Mouse (Mus musculus) mesoderm, embryonic 11.5 days (tissue): ENCODE results near the gene Gm49333.

Experiments used
- DNase-seq: peaks from one replicate; pipeline ENCODE4 v3.0.0-alpha.2; 2012; ENCODE audit warnings: low read depth, low spot score

Gene Gm49333

DNA sequence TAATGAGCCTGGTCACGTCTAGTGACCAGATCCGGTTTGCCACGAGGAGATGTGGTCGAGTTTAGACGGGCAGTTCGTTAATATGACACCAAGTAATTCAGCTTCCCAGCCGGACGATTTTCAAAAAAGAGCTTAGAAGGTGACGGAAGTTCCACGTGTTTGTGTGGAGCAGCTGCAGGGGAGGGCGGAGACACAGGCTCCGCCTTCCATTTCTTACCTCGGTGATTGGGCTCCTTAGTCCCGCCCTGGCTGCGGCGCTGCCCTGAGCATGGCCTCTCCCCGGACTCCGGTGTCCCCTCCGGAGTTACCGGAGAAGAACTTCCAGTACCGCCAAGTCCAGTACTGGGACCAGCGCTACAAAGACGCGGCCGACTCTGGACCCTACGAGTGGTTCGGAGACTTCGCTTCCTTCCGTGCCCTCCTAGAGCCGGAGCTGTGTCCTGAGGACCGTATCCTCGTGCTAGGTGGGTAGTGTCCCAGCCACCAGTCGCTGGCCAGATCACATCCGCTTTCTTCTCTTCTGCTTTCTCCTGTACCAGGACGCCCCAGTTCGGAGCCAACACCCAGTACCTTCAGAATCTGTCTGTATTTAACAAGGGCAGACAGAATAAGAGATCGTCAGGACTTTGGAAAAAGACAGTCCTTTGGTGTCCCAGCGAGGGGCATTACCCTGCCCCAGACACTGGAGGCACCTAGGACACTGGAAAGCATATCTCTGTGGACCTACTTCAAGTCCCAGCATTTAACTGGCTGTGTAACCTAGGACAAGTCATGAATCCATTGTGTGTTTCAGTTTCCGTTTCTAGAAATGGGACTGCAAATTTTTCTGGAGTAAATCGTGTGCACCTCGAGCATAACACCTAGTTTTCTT lies at the start of gene Gm49333, which contains the start of the genes Eef1akmt4 and Alg3:
Gm49333 (plus strand) TSS at position 254 of the 871 bp plus-strand sequence.
Eef1akmt4 (plus strand) TSS at position 237 of the 871 bp plus-strand sequence.
Alg3 (minus strand) TSS at position 379 of the 871 bp plus-strand sequence.
- DNase-seq: peak; percentile 94

DNA sequence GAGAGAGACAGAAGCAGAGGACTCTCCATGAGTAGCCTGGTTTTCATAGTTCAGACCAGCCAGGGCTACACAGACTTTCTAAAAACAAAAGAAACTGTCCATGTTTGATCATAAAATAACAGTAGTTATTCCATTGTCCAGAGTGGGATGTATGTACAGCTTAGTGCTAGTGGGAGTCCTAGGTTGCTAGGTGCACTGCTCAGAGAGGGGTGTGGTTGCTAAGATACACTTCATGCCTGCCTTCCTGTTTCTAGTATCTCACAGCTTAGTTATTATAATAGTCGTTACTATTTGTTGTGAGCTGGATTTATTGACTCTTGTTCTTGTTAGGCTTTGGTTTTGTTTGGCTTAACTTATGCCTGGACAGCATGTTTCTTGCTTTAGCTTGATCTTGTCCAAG lies 46.3 kb upstream of the Gm49333 start:
- DNase-seq: no peak

DNA sequence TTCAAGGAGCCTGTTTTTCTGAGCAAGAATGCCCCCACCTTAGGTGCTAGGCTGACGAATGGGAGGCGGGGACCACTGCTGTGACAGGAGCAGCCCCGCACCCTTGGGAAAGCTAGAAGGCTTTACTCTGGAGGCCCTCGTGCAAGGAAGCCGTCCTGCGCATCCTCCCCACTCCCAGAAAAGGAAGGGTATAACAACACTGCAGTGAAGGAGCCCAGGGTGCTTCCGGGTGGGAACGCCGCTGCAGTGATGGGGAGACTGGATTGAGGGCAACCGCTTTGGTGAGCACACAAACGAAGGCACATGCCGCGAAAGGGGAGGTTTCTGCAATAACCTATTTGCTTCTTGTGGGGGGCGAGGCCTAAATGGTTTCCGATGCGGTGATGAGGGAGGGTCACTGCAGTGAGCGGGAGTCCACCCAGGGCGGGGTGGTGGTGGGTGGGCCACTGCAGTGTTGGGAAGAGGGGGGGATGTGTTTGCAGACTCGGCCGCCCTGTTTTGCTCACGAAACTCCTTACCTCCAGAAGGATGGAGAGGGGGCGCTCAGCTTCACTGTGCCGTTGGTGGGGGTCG lies 22.0 kb upstream of the Gm49333 start, which contains the start of gene Vwa5b2:
Vwa5b2 (plus strand) TSS at position 106 of the 573 bp plus-strand sequence.
- DNase-seq: peak; percentile 17

DNA sequence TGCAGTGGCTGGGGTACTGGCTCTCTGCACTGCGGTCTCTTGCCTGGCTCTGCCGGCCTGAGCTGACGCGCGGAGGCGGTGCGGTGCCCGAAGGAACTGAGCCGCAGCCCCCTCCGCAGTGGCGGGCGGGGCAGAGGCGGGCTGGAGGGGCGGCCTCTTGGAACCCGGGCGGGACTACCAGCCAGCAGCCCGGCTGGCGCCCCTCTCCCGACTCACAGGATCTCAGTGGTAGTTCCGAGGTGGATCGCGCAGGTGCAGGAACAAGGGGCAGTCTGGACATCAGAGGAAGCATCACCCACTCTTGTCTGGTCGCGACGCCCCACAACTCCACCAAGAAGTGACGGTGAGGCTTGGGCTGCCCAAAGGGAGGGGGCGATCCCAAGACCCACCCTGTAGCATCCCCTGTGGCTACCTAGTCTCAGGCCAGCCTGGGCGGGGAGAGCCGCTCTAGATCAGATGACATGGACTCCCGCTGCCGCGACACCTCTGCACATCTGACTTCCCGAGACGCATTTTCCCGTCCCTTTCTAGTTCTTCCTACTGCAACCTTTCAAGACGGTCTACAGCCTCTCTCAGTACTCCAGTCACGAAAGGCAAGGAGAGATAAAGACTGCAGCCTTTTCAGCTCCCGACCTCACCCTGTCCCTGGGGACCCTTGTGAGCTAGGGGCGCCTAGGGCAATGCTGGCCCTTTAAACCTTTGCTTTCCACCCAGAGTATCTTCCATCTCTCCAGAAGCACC lies 21.3 kb upstream of the Gm49333 start:
- DNase-seq: peak; percentile 39

DNA sequence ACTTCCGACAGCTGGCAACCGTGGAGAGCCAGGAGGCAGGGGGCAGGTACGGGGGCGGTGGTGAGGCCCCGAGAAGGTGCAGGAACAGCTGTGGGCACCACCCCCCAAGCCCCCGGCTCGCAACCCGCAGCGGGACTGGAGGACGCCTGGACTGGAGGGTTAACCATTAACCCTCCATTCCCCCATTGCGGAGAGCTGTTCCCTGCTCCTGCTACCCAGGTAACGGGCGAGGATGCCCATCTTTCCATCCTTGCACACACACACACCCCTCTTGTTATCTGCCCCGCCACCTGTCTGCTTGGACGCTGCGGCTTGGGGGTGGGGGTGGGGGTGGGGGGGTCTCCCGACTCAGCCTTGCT lies 20.8 kb upstream of the Gm49333 start:
- DNase-seq: no peak

DNA sequence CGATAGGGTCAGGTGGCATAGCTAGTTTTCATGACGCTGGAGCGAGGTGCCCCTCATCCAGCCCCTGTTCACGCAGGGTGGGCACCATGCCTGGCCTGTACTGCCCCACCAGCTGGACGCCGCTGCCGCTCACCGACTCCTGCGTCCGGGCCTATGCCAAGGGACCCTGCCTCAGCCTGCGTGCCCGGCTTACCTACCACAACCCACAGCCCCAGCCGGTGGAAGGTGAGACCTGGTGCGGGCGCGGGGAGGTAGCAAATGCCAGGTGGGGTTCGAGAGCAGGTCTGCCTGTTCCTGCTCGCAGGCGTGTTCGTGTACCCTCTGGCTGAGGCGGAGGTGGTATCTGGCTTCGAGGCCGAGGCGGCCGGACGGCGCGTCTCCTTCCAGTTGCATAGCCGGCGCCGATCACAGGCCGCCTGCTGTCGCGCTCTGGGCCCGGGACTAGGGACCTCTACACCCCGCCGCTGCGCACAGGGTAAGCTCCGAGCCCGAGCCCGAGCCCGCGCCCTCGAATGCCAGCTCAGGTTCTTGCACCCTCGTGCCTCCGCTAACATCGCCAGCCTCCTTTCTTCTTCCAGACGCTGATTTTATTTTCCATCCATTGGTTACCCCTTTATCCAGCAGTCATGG lies 20.2 kb upstream of the Gm49333 start:
- no peak for DNase-seq

DNA sequence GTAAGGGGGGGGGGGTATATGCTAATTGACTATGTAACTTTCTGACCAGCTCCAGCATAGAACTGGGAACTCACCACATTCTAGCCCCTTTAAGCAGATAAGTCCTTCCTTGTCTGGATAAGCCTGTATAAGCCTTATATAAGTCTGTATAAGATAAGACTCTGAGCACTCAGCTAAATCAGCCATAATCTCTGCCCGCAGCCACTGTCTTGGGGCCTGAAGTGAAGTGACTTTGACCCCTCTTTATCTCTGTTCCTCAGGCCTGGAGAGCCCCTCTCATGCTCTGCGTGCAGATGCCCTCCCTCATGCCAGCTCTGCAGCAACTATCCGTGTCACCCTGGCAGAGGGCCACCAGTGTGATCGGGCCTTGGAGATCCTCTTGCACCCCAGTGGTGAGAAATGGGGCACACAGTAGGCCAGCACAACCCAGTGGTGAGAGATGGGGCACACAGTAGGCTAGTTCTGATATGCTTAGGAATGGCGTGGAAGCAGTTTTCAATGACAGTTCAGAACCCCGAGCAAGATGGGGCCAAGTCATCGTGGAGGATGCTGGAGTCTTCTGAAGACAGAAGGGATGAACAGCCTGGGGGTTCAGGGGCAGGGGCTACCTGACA lies 16.2 kb upstream of the Gm49333 start:
- DNase-seq: no peak

DNA sequence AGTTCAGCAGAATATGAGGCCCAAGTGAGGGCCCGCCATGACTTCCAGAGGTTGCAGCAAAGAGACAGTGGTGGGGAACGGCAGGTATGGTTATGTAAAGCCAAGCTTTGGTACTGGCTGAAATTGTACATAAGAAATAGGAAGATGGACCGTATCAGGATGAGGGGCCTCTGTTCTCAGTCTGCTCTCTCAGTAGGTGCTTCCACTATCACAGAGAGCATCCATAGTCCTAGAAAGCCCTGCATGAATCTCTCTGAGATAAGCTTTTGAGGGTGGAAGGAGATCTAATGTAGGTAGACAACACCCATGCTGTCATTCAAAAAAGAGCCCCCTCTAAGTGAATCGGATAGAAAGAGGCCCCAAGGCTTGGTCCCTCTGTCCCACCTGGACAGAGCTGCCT lies 15.7 kb upstream of the Gm49333 start:
- DNase-seq: no peak

DNA sequence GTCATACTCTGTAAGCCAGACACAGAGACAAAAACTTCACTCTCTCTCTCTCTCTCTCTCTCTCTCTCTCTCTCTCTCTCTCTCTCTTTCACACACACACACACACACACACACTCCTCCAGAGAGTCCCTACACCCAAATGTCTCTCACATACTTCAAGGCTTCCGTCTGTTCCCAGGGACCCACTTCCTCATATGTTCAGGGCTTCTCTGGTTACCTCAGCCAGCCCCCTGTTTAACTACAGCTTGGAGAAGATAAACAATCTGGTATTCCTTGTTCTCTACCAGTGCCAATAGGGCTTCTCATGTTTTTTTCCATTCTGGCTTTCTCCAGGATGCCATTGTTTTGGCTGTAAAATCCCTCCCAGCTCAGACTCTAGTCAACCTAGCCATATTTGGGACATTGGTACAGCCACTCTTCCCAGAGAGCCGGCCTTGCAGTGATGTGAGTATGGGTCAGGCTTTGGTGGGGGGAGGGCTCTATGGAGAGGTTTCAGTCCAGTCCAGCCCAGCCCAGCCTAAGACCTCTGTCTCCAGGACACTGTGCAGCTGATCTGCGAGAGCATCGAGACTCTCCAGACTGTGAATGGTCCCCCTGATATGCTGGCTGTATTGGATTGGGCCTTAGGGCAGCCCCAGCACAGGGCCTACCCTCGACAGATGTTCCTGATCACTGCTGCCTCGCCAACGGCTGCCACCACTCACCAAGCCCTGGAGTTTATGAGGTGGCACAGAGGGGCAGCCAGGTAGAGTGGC lies 14.5 kb upstream of the Gm49333 start:
- no peak for DNase-seq

DNA sequence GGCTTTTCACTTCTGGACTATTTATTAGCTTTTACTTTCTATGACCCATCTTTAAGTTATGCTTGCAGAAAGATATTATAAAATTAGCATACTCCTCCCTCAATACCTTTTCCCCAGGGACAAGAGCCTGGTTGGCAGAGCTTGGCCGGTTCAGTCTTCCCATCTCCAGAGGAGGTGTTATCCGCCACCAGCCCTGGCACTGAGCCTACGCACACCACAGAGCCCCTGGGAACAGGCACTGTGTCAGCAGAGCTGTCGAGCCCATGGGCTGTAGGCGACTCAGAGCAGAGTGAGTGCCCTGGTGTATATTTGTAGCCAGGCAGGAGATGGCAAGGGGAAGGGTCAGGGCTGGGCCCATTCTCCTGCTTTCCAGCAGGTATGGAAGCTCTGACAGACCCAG lies 10.9 kb upstream of the Gm49333 start:
- DNase-seq: no peak

DNA sequence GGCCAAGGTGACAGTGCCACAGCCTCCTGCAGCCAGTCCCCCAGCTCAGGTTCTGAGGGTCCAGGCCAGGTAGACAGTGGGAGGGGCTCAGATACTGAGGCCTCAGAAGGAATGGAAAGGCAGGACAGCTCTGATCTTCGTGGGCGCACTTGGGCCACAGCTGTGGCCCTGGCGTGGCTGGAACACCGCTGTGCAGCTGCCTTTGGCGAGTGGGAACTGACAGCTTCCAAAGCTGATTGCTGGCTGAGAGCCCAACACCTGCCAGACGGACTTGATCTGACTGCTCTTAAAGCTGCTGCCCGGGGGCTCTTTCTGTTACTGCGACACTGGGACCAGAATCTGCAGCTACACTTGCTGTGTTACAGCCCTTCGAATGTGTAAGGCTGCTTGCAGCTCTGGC lies 6.7 kb upstream of the Gm49333 start:
- no peak for DNase-seq

DNA sequence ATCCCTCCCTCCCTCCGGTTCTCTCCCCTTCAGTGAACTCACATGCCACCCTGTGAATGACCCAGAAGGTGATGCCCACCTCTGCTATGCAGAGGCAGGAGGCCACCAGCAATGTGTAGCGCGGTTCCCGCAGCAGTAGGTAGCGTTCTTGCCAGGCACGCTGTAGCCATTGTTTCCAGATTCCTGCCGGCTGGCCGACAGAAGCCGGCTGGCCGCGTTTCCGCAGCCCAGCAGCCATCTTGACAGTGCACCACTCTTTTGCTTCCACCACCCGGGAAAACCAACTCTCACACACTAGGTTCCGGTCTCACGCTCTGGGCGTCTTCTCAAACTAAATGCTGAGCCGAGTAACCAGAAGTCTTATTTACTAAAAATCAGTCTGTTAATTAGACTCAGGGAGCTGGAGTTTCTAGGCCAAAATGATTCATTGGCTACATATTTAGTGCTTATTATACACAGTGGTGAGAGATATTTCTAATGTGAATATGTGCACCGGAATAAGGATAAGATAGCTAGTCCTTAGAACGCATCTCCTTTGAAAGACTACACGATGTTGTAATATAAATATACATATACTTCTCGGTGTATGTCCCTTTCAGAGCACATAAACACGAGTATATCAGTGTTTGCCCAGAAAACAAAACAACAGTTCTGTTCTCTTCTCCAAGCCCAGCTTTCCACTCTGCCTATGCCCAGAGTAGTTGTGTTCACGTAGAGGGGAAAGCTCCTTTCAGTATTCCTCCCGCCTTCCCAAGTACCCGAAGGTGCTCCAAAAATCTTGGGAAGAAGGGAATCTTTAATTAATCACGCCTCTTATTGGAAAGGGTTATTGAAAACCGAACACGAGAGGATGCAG lies 681 bp upstream of the Gm49333 start:
- peak; percentile 90 for DNase-seq

DNA sequence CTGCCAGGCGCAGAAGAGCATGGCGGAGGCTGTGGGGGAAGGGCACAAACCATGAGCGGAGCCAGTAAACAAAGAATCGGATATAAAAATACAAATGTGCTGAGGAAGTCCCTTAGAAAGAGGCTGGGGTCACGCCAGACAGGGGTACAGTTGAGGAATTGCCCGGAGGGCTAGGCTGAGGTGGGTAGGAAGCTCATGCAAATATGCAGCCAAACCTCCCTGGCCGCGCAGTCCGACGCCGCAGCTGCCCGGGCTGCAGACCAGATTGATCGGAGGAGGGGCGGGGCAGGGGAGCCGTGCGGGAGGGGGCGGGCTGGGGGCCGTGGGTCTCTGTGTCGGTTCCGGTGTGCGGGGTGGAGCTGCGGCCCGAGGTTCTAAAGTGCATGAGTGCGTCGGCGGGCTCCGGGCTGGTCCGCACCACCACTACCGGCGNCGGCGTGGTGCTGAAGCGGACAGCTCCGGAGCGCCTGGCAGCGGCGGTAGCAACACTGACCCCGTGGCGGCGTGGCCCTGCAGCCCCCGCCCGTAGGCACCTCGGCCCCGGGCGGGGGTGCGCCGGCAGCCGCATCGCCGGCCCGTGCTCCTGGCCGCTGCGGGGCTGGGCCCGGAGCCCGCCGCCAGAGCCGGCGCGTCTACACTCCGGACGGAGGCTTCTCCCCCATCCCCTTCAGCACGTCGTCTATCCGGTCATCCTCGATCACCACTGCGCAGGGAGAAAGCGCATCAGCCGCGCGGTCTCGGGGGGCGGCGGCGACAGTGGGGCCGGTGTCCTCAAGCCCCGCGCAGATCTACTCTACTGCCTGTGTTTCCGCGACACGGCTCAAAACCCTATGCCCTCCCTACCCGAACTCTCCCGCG lies 8.4 kb downstream of the Gm49333 start:
- peak; percentile 52 for DNase-seq

DNA sequence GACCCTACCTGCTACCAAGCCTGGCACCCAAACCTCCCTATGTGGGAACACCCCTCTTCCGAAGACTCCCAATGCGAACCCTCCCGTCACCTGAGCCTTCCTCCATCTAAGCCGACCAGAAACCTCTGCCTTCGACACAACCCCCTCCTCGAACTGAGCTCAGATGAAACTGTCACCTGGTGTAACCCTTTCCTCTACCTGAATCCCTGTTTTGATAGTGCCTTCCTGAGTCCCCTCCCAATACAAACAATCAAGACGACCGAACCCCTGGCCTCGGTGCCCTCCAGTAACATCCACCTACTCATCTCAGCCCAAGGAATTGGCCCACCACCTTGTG lies 9.0 kb downstream of the Gm49333 start:
- no peak for DNase-seq

DNA sequence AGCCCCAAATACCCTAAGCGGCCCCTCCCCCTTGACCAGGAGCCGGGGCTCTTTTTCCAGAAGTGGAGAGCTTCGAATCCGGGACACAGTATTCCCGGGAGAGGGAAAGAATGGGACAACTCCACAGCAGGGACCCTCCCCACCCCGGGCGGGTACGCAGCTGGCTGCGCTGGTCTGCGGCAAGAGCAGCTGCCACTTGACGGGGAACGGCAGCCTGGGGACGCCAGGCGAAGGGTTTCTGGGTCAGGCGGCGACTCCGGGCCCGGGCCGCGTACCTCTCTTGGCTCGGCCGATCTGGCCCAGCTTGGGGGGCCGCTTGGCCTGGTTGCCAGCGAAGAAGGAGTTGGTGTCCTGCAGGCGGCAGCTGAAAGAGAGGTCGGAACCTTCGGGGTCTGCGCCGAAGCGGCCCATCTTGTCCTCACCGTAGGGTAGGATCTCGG lies 9.4 kb downstream of the Gm49333 start:
- DNase-seq: peak; percentile 24

DNA sequence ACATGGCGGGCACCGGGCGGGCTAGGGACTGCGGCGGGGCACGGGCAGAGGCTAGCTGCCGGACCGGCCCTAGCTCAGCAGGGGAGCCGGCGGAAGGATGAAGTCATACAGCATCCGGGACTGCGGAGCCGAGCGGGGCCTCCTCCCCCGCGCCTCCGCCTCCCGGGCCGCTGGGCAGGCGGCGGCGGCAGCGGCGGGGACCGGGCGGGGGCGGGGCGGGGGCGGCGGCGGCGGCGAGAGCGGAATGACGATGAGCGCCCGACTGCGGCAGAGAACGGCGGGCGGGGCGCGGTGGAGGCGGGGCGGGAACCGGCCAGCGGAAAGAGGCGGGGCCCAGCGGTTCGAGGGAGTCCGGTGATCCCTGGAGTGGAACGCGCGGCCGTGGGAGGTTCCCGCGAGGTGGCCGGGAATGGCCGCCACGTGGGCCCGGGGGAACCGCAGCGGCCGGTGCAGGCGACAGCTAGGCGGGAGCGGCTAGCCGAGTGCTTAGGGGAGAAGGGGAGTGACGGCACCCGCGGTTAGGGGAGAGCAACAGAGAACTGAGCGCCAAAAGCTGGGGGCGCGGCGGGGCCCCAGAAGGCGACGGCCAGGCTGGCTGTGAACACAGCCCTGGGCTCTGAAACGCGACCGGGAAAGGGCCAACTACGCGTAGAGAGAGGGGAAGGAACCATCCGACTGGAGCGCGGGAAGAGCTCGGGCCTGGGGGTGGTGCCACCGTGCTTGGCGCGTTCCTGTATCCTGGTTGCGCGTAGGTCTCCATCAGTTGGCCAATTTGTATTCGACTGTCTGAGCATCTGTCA lies 10.0 kb downstream of the Gm49333 start, which contains the start of gene Camk2n2:
Camk2n2 (minus strand) TSS at position 97 of the 800 bp plus-strand sequence.
- DNase-seq: peak; percentile 45

DNA sequence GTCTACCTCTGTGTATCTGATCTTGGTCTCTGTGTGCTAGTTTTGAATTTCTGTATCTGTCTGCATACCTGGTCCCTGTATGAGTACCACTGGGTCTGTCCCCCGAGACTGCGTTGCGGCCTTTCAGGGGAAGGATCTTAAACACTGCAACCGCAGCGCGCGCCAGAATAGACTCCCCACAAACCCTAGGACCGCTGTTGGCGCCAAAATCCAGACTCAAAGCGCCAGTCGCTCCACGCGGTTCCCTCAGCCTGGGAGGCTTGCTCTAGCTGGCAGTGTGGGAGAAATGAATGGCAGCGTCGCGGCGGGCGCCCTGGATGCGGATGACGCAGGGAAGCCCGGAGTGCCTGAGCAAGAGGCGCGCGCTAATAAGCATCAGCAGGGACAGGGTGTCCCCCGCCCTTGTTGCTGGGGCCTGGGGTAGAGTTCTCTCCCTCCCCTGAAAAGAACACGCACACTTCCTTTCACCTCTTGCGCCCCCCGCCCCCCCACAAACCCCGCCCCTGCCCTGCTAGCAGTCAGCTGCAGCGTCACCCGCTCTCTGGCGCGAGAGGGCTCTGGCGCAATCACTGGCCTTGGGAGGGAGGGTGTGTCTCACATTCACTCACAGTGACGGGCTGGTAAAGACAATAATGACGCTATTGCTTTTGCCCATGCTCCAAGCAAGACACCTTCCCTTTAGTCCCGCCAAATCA lies 10.7 kb downstream of the Gm49333 start:
- peak; percentile 73 for DNase-seq
